ENCODE assay signal across 9 mouse cellular contexts in genomic region chr13:29688851-29689250, GRCm38 (mm10).
"Had no signal": no experiment of that assay in that cellular context is flagged by ENCODE, and none has a peak within 500 bp of the region (broad histone marks: within the 10 kb centered on the region; RNA-seq: fewer than 3 reads in every experiment).

No protein-coding gene starts in this region.

- DNase-seq: left cerebral cortex, postnatal 4 days; lung, adult 18-20 months; right cerebral cortex, adult 18-20 months; right cerebral cortex, postnatal 25 days had no signal

- H3K4me3 ChIP-seq: layer of hippocampus, adult 2 months; limb, embryonic 13.5 days; midbrain, embryonic 13.5 days had no signal

- H3K9ac ChIP-seq: limb, embryonic 13.5 days; liver, embryonic 14.5 days; midbrain, embryonic 13.5 days had no signal

- H3K27me3 ChIP-seq: limb, embryonic 13.5 days; midbrain, embryonic 13.5 days had no signal

- H3K4me1 ChIP-seq: limb, embryonic 13.5 days; midbrain, embryonic 13.5 days had no signal

- H3K4me2 ChIP-seq: limb, embryonic 13.5 days; midbrain, embryonic 13.5 days had no signal

- ATAC-seq: inflammation-experienced regulatory T-cells, adult 6 months; midbrain, embryonic 13.5 days had no signal

- H3K36me3 ChIP-seq: limb, embryonic 13.5 days; midbrain, embryonic 13.5 days had no signal

- H3K9me3 ChIP-seq: limb, embryonic 13.5 days; midbrain, embryonic 13.5 days had no signal

- H3K27ac ChIP-seq: layer of hippocampus, adult 2 months; limb, embryonic 13.5 days; liver, embryonic 14.5 days; midbrain, embryonic 13.5 days had no signal
